Mouse (Mus musculus): ENCODE measurements around the gene Col27a1.
"Not testable (repeated sequence)": the region's sequence is repeated elsewhere in the genome, so short reads cannot be mapped to it uniquely, and the experiment has no call there.

Gene Col27a1

GRCm38 (mm10) chr4:63310247-63310855 is 96.5 kb downstream of the Col27a1 start:
- no peak for DNase-seq (ENCODE audit: low spot score)

GRCm38 (mm10) chr4:63311426-63311825 is 97.6 kb downstream of the Col27a1 start:
- DNase-seq (ENCODE audit: low spot score), result no peak

GRCm38 (mm10) chr4:63314063-63314462 is 100.3 kb downstream of the Col27a1 start:
- DNase-seq (ENCODE audit: low spot score), result no peak

- no peak for DNase-seq (ENCODE audit: low spot score)
Observed at GRCm38 (mm10) chr4:63316076-63316746, 102.4 kb downstream of the Col27a1 start.

GRCm38 (mm10) chr4:63319566-63319965 is 105.8 kb downstream of the Col27a1 start:
- not testable (repeated sequence) for DNase-seq (ENCODE audit: low spot score)

- DNase-seq (ENCODE audit: low spot score), result no peak
Observed at GRCm38 (mm10) chr4:63323275-63323815, 109.5 kb downstream of the Col27a1 start.

GRCm38 (mm10) chr4:63333403-63333802 is 119.6 kb downstream of the Col27a1 start:
- no peak for DNase-seq (ENCODE audit: low spot score)

- DNase-seq (ENCODE audit: low spot score), result no peak
Observed at GRCm38 (mm10) chr4:63338414-63339076, 124.7 kb downstream of the Col27a1 start.

- DNase-seq (ENCODE audit: low spot score), result no peak
Observed at GRCm38 (mm10) chr4:63342491-63342890, 128.7 kb downstream of the Col27a1 start.

- no peak for DNase-seq (ENCODE audit: low spot score)
Observed at GRCm38 (mm10) chr4:63343608-63344007, 129.8 kb downstream of the Col27a1 start.

GRCm38 (mm10) chr4:63344295-63344694 is 130.5 kb downstream of the Col27a1 start, which contains the start of gene Orm1:
Gene Orm1, plus strand, starts transcription at chr4:63344560.
- DNase-seq (ENCODE audit: low spot score), result no peak

GRCm38 (mm10) chr4:63345261-63345660 is 131.5 kb downstream of the Col27a1 start:
- no peak for DNase-seq (ENCODE audit: low spot score)

GRCm38 (mm10) chr4:63346659-63347058 is 132.9 kb downstream of the Col27a1 start:
- DNase-seq (ENCODE audit: low spot score), result no peak

GRCm38 (mm10) chr4:63348524-63348923 is 134.7 kb downstream of the Col27a1 start:
- DNase-seq (ENCODE audit: low spot score), result no peak

- DNase-seq (ENCODE audit: low spot score), result no peak
Observed at GRCm38 (mm10) chr4:63355877-63356665, 142.3 kb downstream of the Col27a1 start, which contains the start of gene Orm3. Gene Orm3, plus strand, starts transcription at chr4:63356162.

- no peak for DNase-seq (ENCODE audit: low spot score)
Observed at GRCm38 (mm10) chr4:63356981-63357570, 143.3 kb downstream of the Col27a1 start.

GRCm38 (mm10) chr4:63359861-63360260 is 146.1 kb downstream of the Col27a1 start:
- no peak for DNase-seq (ENCODE audit: low spot score)

GRCm38 (mm10) chr4:63362150-63362549 is 148.3 kb downstream of the Col27a1 start, which contains the start of gene Orm2:
Gene Orm2, plus strand, starts transcription at chr4:63362449.
- no peak for DNase-seq (ENCODE audit: low spot score)

GRCm38 (mm10) chr4:63368577-63368976 is 154.8 kb downstream of the Col27a1 start:
- peak; percentile 87 for DNase-seq (ENCODE audit: low spot score)

- no peak for DNase-seq (ENCODE audit: low spot score)
Observed at GRCm38 (mm10) chr4:63370897-63371296, 157.1 kb downstream of the Col27a1 start.

GRCm38 (mm10) chr4:63371890-63372289 is 158.1 kb downstream of the Col27a1 start:
- DNase-seq (ENCODE audit: low spot score), result no peak

Data from layer of hippocampus, adult 9-10 months (tissue).